Mouse (Mus musculus) left cerebral cortex, postnatal 14 days (tissue): ENCODE results near the gene Itpr3. TPM values are rescaled to one million over a fixed set of nuclear protein-coding genes. Genes with fewer than 3 reads are reported as not detected.

Source experiments
- DNase-seq, 2 experiments: peaks; one replicate each; pipeline ENCODE4 v3.0.0; 2021 to 2022; ENCODE audit warnings: low spot score in 2 of 2, mixed read lengths in 1 of 2
- intact Hi-C: fragments of 180-260 bp; cut with DNase I; formaldehyde crosslinking; loops from one replicate; pipeline ENCODE4 v1.15.1; 2025
- total RNA-seq, 2 experiments: library from RNA; stranded (reverse); gene quantifications; 2 replicates each; pipeline ENCODE4 v1.2.3; 2021

Itpr3 gene
- total RNA-seq, 2 experiments from 2014 or later, result 2.2 to 2.4 TPM

DNA sequence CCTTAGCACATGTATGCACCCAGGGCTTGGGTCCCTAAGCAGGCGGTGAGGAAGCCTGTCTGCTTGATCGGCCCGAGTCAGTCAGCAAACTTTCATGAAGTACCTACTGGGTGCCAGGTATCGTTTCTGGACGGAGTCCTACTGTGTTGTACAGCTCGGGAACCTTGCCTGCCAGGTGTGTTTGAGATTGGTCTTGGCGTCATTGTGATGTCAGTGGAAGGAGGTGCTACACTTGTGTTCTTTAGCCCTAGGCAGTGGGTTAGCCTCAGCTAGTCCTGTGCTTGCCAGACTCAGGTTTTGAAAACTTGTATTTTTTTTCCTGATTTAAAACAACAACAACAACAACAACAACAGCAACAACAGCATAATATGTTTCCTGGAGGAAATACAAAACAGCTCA, 5.6 kb downstream of the Itpr3 start:
- DNase-seq, result no peak
- intact Hi-C loops, result no loop called here

DNA sequence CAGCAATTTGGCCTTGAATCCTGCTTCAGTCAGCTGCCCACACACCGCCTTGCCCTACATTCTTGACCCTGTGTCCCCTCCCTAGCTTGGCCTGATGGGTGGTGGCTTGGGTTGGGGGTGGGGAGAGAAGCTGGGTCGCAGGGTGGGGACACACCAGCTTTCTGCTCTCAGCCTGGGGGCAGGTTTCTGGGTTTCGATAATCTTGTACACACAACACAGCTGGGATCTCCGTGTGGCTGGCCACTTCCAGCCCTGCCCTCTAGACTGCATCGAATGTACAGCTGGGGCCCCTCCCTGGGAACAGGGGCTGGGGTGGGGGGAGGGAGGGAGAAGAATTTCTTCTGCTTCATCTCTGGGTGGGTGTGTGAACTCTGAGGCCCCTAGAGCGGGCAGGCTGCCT, 6.6 kb downstream of the Itpr3 start:
- intact Hi-C loops, result no loop called here
- no peak for DNase-seq

DNA sequence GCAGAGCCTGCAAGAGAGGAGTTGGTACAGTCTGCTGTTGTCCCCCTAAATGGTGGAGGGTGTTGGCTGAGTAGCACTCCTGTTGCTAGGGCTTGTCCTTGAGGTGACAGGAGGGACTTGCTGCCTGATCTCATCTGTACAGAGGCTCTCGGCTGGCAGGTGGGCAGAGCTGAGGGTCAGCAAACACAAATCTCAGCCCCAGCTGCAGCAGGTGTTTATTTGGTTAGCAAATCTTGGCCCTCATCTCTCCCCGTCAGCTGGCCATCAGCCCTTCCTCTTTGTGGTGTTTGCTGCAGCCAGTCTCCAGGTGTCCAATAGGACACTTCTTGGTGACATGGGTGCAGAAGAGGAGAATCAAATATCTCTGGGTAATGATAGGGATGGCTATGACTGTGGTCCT, 7.1 kb downstream of the Itpr3 start:
- intact Hi-C loops, result no loop called here
- no peak for DNase-seq

DNA sequence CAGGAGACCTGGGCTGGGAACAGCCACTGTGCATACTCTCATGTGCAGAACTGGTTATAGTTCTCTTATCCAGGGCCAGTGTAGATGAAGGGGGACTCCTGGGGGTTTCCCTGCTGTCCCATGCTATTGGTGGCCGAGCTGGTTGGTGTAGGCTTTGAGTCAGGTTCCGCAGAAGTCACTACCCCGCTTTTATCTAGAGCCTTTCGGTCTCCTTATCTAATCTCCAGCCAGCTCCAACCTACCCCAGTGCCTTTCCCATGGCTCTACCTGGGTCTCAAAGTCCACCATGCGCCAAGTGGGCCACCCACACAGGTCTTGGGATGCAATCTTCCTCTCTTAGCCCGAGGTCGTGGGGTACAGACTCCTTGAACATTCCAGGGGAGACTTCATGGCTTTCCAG, 9.0 kb downstream of the Itpr3 start:
- intact Hi-C loops, result no loop called here
- DNase-seq, result no peak

DNA sequence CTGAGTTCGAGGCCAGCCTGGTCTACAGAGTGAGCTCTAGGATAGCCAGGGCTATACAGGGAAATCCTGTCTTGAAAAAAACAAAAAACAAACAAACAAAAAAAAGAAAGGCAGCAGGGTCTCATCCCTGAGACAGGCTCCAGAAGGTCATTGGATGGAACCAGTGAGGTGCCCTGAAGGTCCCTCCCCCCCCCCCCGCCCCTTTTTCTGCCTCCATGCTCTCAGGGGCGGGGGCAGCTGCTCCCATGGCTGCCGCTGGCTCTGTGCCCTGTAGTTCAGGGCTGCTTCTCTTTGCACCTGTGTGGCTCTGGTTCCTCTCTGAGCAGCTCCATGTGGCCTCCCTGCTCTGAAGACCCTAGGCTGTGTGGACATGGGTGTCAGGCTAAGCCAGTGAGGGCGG, 12.0 kb downstream of the Itpr3 start:
- intact Hi-C loops, result no loop called here
- DNase-seq, result no peak

DNA sequence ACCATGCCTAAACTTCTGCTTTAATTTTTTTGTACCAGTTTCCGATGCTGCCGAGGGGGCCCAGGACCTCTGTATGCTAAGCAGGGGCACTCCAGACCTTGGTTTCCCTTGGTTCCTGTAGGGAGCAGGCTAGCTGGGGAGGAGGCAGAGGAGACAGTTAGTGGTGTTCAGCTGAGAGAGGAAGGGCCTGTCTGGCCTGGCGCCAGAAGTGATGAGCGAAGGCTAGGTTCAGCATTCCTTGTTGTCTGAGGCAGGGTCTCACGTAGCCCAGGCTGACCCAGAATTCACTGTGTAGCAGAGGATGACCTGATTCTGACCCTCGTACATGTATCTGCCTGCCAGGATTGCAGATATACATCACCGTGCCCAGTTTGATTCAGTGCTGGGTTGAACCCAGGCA, 13.8 kb downstream of the Itpr3 start:
- no peak for DNase-seq
- intact Hi-C loops, result no loop called here

DNA sequence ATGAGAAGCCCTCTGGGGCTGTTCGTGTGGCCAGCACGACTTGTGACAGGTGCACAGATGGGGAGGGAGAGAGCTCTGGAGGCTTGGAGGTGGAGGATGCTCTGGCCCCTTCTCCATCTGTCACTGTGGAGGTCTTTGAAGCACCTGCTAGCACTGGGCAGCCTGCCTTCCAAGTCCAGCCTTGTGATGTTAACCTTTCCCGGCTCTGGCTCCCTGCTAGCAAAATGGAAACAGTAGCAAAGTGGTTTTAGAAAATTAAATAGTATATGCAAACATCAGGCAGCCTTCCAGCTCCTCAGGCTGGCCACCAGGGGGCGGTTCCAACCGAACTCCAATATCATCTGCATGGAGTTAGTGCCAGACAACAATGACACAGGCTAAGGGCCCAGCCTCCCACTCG, 14.5 kb downstream of the Itpr3 start:
- intact Hi-C loops, result no loop called here
- peak in 1 of 2 experiments; percentile 52 for DNase-seq

DNA sequence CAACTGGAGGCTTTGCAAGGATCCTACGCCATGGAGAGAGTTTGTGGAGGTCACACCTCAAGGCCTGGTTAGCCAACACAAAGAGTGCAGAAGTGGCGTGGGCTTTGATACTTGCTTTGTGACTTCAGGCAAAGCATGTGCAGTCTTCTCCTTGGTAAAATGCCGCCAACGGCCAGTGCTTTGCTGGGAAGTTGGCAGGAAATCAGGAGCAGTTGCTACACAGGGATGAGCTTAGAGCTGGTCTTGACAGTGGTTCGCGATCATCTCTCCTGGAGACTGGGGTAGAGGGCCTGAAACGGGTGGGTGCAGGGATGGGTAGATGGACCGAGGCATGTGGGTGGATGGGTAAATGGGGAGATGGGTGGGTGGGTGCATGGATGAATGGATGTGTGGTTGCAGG, 15.3 kb downstream of the Itpr3 start:
- DNase-seq, result peak; percentile 56 to 67
- intact Hi-C loops, result no loop called here

DNA sequence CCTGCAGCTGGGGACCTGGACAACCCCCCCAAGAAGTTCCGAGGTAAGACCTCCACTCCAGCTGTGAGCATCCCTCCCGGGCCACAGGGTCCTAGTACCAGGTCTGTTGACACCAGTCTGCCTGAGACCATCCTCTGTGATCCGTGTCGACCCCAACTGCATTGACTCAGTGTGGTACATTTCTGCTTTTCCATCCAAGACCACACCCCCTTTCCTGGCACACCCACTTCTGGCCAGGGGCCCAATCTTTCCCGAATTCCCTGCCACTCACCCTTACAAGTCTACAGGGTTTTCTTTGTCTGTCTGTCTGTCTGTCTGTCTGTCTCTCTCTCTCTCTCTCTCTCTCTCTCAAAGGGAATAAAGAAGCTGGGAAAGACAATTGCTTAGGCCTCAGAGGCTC, 16.0 kb downstream of the Itpr3 start:
- intact Hi-C loops, result no loop called here
- no peak for DNase-seq

DNA sequence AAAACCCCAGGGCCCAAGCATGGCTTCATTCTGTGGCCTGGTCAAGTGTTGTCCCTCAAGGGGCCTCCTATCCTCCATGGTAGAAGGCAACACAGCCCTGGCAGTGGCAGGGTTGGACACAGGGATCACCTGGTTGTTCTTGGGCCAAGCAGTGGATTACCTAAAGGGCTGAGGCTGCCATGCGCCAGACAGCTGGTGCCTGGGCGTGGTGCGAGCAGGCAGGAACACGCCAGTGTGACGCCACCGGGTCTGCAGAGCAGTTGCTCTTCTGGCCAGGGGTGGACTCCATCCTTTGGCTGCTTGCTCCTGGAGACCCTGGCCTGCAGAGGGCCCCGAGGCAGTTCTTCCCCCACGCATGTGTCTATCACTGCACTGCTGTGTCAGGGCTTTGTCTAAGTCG, 16.7 kb downstream of the Itpr3 start:
- DNase-seq, result no peak
- intact Hi-C loops, result no loop called here

DNA sequence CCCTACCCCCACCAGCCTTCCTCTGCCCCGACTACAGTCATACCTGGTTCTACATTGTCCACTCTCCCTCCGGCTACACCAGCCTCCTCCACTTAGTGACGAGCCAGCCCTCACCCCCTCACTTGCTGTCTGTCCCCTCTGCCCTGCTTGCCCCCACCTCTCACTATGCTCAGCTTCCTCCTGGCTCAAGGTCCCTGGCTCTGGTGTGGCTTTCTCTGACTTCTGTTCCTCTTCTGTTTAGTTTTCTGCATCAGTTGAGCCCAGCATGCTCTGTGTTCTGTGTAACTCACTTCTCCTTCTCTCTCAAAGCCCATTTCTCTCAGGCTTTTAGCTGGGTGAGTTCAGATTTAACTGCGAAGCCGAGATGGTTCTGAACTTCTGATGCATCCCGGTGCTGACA, 17.1 kb downstream of the Itpr3 start:
- DNase-seq, result no peak
- intact Hi-C loops, result no loop called here

DNA sequence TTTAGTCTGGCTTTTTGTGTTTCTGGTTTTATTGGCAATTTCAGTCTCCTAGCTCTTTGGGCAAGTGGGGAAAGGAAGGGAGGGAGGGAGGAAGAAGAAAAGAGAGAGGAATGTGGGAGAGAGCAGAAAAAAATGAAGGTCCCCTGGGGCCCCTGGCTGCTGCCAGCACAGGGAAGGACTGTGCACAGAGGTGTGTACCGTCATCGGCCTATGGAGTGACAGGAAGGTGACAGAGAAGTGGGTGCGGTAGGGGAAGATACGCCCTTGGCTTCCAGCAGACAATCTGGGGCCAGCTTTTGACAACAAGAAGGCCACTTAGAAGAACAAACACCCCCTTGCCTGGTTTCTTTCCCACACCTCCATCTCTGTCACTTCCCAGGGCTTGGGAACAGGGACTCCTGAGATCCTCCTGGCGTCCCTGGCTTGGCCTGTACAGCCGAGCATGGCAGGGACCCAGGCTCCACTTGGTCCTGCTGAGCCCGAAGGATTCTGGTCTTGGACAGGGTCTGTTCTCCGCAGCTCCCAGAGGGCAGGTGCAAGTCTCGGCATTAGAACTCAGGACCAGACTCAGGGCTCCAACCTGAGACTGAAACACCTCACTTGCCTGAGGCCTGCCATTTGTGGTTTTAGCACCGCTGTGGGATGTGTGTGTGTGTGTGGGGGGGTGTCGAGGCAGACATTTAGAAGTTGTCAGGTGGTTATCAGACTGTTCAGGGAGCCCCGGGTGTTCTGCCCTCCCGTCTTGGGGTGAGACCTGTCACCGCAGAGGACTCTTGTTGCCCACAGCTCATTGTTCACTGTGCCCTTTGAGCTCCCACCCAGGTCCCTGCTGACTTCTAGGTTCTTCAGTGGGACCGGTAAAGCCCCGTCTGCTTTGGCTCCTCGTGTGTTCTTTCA, 18.0 kb downstream of the Itpr3 start:
- DNase-seq, result no peak
- intact Hi-C loops, result no loop called here

DNA sequence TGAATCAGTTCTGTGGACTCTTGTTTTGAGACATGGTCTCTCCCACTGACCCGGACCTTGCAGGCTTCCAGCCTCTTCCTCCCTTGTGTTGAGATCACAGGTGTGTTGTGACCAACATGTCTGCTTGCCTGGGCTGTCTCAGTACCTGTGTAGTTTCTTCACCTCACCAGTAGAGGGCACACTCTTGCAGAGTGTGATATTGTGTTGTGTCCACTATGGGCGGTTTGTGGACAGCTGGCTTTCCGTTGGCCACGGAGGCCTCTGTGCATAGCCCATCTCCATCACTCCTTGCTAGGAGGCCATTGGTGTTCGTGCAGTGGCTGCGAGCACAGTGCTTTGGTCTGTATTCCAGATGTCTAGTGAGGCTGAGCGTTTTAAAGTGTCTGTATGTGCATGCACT, 20.0 kb downstream of the Itpr3 start:
- intact Hi-C loops, result no loop called here
- DNase-seq, result no peak

DNA sequence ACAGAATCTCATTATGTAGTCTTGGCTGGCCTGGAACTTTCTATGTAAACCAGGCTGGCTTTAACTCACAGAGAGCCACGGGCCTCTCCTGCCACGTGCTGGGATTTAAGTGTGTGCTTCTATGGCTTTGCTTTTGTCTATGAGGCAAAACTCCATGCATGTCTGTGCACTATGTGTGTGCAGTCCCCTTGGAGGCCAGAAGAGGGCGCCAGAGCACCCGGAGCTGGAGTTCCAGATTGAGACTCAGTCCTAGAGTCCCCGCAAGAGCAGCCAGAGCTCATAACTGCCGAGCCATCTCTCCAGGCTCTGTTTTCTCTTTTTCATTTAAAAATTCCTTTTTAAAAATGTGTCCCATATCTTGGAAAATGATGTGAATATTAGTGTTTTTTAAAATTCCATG, 20.8 kb downstream of the Itpr3 start:
- intact Hi-C loops, result no loop called here
- DNase-seq, result no peak

DNA sequence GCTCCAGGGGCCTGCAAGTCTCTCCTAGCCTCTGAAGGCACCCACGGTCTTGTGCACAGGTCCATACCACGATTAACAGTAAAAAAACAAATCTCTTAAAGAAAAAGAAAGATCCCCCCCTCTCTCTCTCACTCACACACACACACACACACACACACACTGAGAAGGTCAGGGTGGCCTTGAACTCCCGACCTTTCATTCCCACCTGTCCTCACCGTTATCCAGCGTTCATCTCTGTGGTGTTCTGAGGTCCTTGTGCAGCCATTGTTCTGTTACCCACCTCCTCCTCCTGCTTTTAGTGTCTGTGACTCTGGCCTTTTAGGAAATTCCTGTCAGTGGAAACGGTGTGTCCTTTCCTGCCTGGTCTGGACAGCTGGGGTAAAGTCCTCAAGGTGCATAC, 21.4 kb downstream of the Itpr3 start:
- DNase-seq, result no peak
- intact Hi-C loops, result no loop called here

DNA sequence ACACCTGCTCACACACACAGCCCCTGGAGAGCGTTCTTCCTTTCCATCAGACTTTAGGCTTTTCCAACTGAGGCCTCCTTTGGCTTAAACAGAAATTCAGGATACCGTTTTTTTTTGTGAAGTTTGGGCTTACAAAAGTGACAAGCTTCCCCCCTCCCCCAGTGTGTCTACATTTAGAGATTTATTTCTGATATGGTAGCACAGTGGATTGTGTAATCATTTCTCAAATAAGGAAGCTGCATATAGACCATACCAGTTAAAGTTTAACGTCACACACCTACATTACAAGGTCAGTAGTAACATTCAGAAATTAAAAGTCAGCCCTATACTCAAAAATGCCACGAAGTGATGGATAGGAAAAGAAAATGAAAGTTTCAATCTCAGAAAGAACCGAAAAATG, 24.8 kb downstream of the Itpr3 start:
- intact Hi-C loops, result loop anchor here (5.0 kb wide), 1 partner anchor 40 kb away; no protein-coding TSS in a partner anchor
- no peak for DNase-seq

DNA sequence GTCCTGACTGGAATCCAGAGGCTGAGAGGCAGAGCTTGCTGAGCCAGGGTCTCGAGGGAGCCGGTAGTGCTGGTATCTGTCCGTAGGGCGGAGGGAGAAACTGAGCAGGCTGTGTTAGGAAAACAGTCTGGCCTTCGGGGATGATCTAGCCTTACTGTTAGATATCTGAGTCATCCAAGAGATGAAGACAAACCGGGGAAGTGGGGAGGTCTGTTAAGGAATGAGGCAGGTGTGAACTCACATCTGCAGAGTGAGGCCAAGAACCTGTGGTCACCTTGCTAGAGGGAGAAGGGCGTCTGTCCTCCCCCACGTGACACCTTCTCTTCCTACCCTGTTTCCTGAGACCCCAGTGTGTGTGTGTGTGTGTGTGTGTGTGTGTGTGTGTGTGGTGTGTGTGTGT, 25.7 kb downstream of the Itpr3 start:
- no peak for DNase-seq
- intact Hi-C loops, result loop anchor here (5.0 kb wide), 1 partner anchor 40 kb away; no protein-coding TSS in a partner anchor

DNA sequence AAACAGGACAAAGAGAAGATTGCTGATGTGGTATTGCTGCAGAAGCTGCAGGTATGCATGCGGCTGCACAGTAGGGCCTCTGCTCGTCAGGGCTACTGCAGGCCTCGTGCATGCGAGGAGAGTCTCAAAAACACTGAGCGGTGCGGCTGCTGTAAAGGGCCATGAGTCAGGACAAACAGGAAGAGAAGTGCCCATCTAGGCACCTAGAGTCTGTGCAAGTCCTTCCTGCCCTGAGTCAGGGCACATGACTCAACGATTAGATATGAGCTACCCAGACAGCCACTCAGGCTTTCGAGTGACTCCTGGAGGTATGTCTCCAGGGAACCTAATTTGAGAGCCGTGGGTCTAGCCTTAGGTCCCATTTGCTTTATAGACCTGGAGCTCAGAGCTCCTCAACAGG, 26.5 kb downstream of the Itpr3 start:
- no peak for DNase-seq
- intact Hi-C loops, result loop anchor here (5.0 kb wide), 1 partner anchor 41 kb away; no protein-coding TSS in a partner anchor

DNA sequence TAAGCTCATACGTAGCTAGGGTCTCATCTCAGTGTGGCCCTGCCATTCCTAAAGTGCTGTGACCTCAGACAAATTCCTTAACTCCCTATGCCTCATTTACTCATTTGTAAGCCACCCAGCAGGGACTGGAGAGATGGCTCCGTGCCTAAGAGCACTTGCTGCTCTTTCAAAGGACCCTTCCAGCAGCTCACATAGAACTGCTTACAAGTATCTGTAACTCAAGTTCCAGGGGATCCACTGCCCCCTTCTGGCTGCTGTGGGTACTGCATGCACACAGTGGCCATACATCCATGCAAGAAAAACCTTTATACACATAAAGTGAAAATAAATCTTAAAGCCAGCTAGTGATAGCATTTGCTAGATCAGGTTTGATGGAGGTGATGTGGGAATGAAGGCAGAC, 28.6 kb downstream of the Itpr3 start:
- intact Hi-C loops, result no loop called here
- DNase-seq, result peak; percentile 49 to 69

DNA sequence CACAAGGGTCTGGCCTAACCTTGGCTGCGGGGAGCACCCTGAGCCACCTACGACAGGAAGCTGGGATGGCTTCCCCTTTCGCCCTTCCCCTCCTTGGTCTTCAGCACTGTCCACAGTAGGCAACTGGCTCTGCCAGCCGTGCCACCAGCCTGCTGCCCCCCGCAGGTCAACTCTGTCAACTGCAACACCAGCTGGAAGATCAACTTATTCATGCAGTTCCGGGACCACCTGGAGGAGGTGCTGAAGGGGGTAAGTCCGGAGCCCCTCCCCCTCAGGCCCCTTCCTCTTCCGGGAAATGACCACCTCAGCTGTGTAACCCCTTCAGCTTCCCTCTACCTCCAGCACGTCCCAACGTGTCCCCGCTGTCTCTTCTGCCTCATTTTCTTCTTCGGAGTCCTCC, 30.3 kb downstream of the Itpr3 start:
- no peak for DNase-seq
- intact Hi-C loops, result no loop called here

DNA sequence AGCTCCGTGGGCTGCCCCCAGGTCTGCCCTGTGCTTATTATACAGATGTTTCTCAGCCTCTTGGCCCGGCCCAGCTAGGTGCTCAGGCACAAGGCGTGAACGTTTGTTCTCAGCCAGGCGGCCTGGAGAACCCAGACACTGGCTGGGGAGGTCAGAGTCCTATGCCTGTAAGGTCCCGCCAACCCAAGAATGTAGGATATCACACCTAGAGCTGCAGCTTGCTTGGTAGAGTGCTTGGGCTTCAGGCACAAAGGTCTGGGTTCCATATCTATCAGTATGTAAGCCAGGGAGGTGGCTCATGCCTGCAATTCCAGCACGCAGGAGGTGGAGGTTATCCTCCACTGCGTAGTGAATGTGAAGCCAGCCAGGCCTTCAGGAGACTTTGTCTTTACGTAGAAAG, 33.0 kb downstream of the Itpr3 start:
- intact Hi-C loops, result no loop called here
- DNase-seq, result no peak

DNA sequence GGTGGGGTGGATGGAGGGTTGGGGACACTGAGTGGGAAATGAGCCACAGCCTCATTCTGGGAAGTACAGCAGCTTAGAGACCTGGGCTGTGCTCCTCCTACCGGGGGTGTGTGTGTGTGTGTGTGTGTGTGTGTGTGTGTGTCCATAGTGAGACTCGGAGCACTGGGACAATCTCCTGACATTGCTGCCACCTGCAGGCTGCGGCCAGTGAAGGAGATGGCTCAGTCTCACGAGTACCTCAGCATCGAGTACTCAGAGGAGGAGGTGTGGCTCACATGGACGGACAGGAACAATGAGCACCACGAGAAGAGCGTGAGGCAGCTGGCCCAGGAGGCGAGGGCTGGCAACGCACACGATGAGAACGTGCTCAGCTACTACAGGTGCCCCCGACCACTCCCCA, 38.6 kb downstream of the Itpr3 start:
- intact Hi-C loops, result no loop called here
- peak; percentile 43 to 74 for DNase-seq
